Mouse (Mus musculus): ENCODE measurements around the gene Il1rl1. TPM values are rescaled to one million over a fixed set of nuclear protein-coding genes. Genes with fewer than 3 reads are reported as not detected.

The Il1rl1 gene
- 0.23 and 0.27 TPM in 2 replicates for polyA plus RNA-seq (2014; fragmentation: Nextera tagmentation; extraction: Ambion mirVana)

DNA sequence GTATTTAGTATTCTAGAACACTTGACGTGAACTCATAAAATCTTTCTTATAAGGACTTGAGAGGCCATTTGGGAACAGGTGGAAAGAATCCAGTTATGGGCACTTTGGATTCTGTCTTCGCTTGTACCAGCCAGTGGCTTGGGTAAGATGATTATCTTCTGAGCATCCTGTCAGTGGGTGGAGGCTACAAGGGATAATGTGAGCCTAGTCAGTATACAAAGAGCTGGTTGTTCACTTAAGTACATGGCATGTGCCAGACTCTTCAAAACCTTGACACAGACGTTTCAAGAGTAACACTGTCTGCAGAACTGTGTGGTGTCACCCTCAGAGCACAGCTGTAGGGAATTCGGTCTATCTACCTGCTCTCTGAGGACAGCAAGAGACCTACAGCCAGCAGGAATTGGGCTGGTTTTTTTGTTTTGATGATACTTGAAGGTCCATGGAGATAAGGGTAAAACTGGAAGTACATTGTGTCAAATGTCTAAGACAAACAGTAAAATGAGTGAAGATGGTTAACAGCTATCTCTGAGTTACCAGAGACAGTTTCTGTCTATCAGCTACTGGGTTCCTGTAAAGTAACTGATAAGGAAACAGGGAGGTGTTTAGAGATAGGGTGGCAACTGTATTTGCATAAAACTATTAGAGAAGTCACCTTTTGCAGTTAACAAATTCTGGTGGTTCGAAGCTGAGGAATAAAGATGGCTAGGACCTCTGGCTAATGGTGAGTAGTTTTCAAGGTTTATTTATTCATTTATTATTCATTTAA, at the start of gene Il1rl1:
Gene Il1rl1 (plus strand): TSS at position 661 of the 766 bp plus-strand sequence.
- ATAC-seq (ENCODE audit: low FRiP score, low TSS enrichment) = no peak
- H3K36me3 ChIP-seq (ENCODE audit: control insufficient read depth, insufficient read depth, low read length) = no peaks in the 10 kb centered on the region
- H3K9ac ChIP-seq (ENCODE audit: low read depth, low read length) = no peak within 1 kb of the TSS
- H3K4me1 ChIP-seq (ENCODE audit: control insufficient read depth, insufficient read depth, low read length) = no peaks in the 10 kb centered on the region
- H3K4me2 ChIP-seq (replicated peaks; ENCODE audit: low read depth, low read length) = no peak within 1 kb of the TSS
- H3K4me3 ChIP-seq (ENCODE audit: low read length) = no peak within 1 kb of the TSS
- no peaks in the 10 kb centered on the region for H3K27me3 ChIP-seq (ENCODE audit: control insufficient read depth, insufficient read depth, low read length)
- no peaks in the 10 kb centered on the region for H3K9me3 ChIP-seq (ENCODE audit: control insufficient read depth, low read length)
- WGBS = 80% methylated on average over 5 of the region's 5 CpGs
- no peak within 1 kb of the TSS for H3K27ac ChIP-seq (ENCODE audit: low read depth, low read length)

DNA sequence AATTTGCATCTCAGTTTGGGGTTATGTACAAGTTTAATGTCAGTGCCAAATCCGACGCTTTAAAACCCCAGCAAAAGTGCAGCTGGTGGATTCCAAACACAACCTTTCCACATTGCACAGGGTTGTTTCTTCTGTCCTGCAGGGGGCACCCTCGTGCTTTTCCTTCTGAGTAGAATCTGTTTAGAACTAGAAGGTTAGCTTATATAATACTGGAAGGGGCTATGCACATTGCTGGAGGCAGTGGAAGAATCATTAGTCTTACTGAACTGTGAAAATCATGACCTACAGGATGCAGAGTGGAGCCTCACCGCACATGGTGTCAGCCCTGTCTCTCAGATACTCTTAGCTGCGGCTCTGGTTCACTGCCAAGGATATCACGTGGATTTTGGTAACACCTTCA, 49.3 kb upstream of the Il1rl1 start:
- H3K9ac ChIP-seq (ENCODE audit: low read depth, low read length) = no peak overlapping the region
- no peaks in the 10 kb centered on the region for H3K27me3 ChIP-seq (ENCODE audit: control insufficient read depth, insufficient read depth, low read length)
- H3K36me3 ChIP-seq (ENCODE audit: control insufficient read depth, insufficient read depth, low read length) = no peaks in the 10 kb centered on the region
- H3K4me2 ChIP-seq (replicated peaks; ENCODE audit: low read depth, low read length) = no peak overlapping the region
- H3K27ac ChIP-seq (ENCODE audit: low read depth, low read length) = no peak overlapping the region
- H3K4me3 ChIP-seq (ENCODE audit: low read length) = no peak overlapping the region
- H3K4me1 ChIP-seq (ENCODE audit: control insufficient read depth, insufficient read depth, low read length) = no peaks in the 10 kb centered on the region
- WGBS = 56% methylated on average over 6 of the region's 6 CpGs
- no peak for ATAC-seq (ENCODE audit: low FRiP score, low TSS enrichment)
- H3K9me3 ChIP-seq (ENCODE audit: control insufficient read depth, low read length) = no peaks in the 10 kb centered on the region

DNA sequence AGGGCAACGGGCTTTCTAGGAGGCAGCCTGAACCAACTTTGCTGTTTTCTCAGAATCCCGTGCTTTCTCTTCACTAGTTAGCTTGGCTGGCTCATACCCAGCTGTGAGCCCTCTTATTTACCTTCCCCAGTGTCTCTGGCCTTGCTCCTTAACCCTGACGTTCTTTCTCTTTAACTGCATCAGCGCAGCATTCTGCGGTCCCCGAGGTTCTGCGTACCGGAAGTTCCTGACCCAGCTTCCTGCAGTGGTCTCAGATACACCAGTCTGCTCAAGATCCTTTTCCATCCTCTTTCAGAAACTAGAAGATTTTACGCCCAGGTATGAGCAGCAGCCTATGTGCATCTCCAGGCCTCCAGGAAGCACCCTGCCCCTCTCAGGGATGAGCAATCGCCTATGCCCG, 48.4 kb upstream of the Il1rl1 start:
- Histone ChIP-seq H3K36me3 (ENCODE audit: control insufficient read depth, insufficient read depth, low read length) (no peaks in the 10 kb centered on the region), H3K9me3 (ENCODE audit: control insufficient read depth, low read length) (no peaks in the 10 kb centered on the region), H3K9ac (ENCODE audit: low read depth, low read length) (no peak overlapping the region), H3K4me3 (ENCODE audit: low read length) (no peak overlapping the region), H3K4me2 (replicated peaks; ENCODE audit: low read depth, low read length) (no peak overlapping the region), H3K27me3 (ENCODE audit: control insufficient read depth, insufficient read depth, low read length) (no peaks in the 10 kb centered on the region), H3K27ac (ENCODE audit: low read depth, low read length) (no peak overlapping the region), H3K4me1 (ENCODE audit: control insufficient read depth, insufficient read depth, low read length) (no peaks in the 10 kb centered on the region)
- WGBS = 83% methylated on average over 11 of the region's 11 CpGs
- ATAC-seq (ENCODE audit: low FRiP score, low TSS enrichment) = no peak

DNA sequence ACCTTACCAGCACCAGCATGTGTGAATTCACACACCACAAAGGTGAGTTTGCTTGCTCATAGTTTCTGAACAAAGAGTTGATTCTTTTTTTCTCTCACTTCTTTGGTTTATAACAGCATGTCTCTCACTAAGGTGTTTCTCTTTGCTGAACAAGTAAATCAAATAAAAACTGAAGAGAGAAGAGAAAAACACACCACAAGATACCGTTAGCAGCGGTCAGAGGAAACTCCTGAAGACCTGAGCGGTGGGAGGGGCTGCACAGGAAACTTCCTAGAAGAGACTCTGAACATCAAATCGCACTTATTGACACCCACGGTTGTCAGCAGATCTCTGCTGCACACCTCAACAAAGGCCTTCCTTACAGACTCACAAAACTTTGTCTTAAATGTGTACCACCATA, 46.5 kb upstream of the Il1rl1 start:
- no peak for ATAC-seq (ENCODE audit: low FRiP score, low TSS enrichment)
- Histone ChIP-seq H3K27me3 (ENCODE audit: control insufficient read depth, insufficient read depth, low read length) (no peaks in the 10 kb centered on the region), H3K4me2 (replicated peaks; ENCODE audit: low read depth, low read length) (no peak overlapping the region), H3K36me3 (ENCODE audit: control insufficient read depth, insufficient read depth, low read length) (no peaks in the 10 kb centered on the region), H3K9ac (ENCODE audit: low read depth, low read length) (no peak overlapping the region), H3K4me1 (ENCODE audit: control insufficient read depth, insufficient read depth, low read length) (no peaks in the 10 kb centered on the region), H3K27ac (ENCODE audit: low read depth, low read length) (no peak overlapping the region), H3K9me3 (ENCODE audit: control insufficient read depth, low read length) (no peaks in the 10 kb centered on the region), H3K4me3 (ENCODE audit: low read length) (no peak overlapping the region)
- WGBS = 82% methylated on average over 5 of the region's 5 CpGs

DNA sequence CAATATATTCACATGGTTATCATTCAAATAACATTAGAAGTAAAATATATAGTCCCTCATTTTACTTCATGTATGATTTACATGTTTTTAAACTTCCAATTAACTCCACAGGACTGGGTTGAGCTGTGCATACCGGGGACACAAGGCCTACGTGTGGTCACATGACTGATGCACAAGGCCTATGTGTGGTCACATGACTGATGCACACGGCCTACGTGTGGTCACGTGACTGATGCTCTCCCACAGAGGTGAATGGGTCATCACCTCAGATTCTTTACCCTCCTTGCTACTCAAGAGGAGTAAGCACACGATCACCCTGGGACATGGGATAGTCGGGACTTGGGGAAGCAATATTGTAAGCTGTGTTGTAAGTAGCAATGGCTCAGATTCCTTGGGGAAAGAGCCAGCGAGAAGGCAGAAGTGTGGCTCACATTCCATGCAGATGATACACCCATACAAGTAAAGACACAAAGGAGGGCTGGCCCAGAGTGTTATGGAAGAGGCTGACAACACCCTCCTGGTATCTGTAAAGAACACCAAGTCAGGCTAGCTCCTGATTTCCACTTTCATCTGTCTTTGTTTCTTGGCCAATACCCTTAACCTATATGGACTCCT, 44.3 kb upstream of the Il1rl1 start:
- H3K27ac ChIP-seq (ENCODE audit: low read depth, low read length) = no peak overlapping the region
- WGBS = 91% methylated on average over 8 of the region's 8 CpGs

DNA sequence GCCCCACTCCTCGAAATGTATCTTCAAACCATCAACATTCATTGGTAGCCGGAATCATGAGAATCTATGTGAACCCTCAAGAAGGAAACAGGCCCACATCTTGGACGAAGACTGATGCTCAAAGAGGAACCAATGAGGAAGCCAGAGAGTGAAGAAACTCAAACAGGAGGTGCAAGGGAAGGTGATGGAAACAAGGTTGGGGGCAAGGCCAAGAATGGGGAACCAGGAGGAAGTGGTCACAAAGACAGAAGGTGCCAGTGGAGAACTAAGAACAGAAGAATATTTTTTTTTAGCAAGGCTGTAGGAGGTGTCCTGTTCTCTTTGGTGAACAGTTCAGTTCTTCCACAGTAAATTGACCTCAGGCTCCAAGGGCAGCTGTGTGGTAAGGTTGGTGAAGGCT, 38.0 kb upstream of the Il1rl1 start:
- no peaks in the 10 kb centered on the region for H3K36me3 ChIP-seq (ENCODE audit: control insufficient read depth, insufficient read depth, low read length)
- no peaks in the 10 kb centered on the region for H3K27me3 ChIP-seq (ENCODE audit: control insufficient read depth, insufficient read depth, low read length)
- H3K9me3 ChIP-seq (ENCODE audit: control insufficient read depth, low read length) = no peaks in the 10 kb centered on the region
- H3K27ac ChIP-seq (ENCODE audit: low read depth, low read length) = no peak overlapping the region
- H3K4me1 ChIP-seq (ENCODE audit: control insufficient read depth, insufficient read depth, low read length) = no peaks in the 10 kb centered on the region
- 90% methylated on average over 3 of the region's 3 CpGs for WGBS
- no peak overlapping the region for H3K9ac ChIP-seq (ENCODE audit: low read depth, low read length)
- no peak overlapping the region for H3K4me3 ChIP-seq (ENCODE audit: low read length)
- no peak for ATAC-seq (ENCODE audit: low FRiP score, low TSS enrichment)
- H3K4me2 ChIP-seq (replicated peaks; ENCODE audit: low read depth, low read length) = no peak overlapping the region

More for the DNA sequence above, 44.3 kb upstream of the Il1rl1 start:
- Histone ChIP-seq H3K27me3 (ENCODE audit: control insufficient read depth, insufficient read depth, low read length) (no peaks in the 10 kb centered on the region), H3K9ac (ENCODE audit: low read depth, low read length) (no peak overlapping the region), H3K4me3 (ENCODE audit: low read length) (no peak overlapping the region), H3K9me3 (ENCODE audit: control insufficient read depth, low read length) (no peaks in the 10 kb centered on the region), H3K36me3 (ENCODE audit: control insufficient read depth, insufficient read depth, low read length) (no peaks in the 10 kb centered on the region), H3K4me1 (ENCODE audit: control insufficient read depth, insufficient read depth, low read length) (no peaks in the 10 kb centered on the region), H3K4me2 (replicated peaks; ENCODE audit: low read depth, low read length) (no peak overlapping the region)
- no peak for ATAC-seq (ENCODE audit: low FRiP score, low TSS enrichment)

DNA sequence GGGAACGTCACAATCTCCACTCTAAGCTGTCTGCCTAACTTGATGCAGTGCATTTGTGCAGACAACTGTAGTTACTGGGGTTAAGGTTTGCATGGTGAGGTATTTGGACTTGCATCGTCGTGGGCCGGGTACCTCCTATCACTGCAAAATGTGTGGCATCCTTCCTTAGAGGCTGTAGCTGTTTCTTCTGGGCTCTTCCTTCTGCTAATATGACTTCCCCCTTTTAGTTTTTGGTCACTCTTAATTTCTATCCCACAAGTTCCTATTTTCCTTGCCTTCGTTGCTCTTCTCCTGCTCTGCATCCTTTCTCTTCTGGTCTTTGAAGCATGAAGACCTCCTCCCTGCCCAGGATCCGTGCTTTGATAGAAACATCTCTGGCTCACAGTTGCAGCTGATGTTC, 36.8 kb upstream of the Il1rl1 start:
- ATAC-seq (ENCODE audit: low FRiP score, low TSS enrichment) = no peak
- H3K9ac ChIP-seq (ENCODE audit: low read depth, low read length) = no peak overlapping the region
- H3K27ac ChIP-seq (ENCODE audit: low read depth, low read length) = no peak overlapping the region
- H3K4me1 ChIP-seq (ENCODE audit: control insufficient read depth, insufficient read depth, low read length) = no peaks in the 10 kb centered on the region
- 84% methylated on average over 6 of the region's 6 CpGs for WGBS
- H3K4me3 ChIP-seq (ENCODE audit: low read length) = no peak overlapping the region
- H3K27me3 ChIP-seq (ENCODE audit: control insufficient read depth, insufficient read depth, low read length) = no peaks in the 10 kb centered on the region
- H3K4me2 ChIP-seq (replicated peaks; ENCODE audit: low read depth, low read length) = no peak overlapping the region
- H3K9me3 ChIP-seq (ENCODE audit: control insufficient read depth, low read length) = no peaks in the 10 kb centered on the region
- no peaks in the 10 kb centered on the region for H3K36me3 ChIP-seq (ENCODE audit: control insufficient read depth, insufficient read depth, low read length)

DNA sequence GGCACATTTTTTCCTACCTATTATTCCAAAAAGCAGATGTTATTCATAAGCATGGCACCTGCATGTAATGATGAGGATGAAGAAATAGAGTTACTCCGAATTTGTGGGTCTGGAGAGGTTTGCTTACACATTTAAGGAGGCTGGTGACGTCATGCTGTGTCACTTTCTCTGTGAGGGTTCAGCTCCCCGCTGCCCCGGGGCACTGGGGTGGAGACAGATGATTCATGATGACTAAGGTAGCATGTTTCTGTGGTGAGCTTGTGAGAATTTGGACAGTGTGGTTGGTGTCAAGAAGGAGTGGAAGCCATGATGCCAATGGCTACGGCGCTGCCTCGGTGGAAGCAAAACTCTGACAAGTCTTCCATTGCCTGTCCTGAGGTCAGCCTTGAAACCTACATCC, 36.2 kb upstream of the Il1rl1 start:
- Histone ChIP-seq H3K36me3 (ENCODE audit: control insufficient read depth, insufficient read depth, low read length) (no peaks in the 10 kb centered on the region), H3K9me3 (ENCODE audit: control insufficient read depth, low read length) (no peaks in the 10 kb centered on the region), H3K4me2 (replicated peaks; ENCODE audit: low read depth, low read length) (no peak overlapping the region), H3K4me3 (ENCODE audit: low read length) (no peak overlapping the region), H3K4me1 (ENCODE audit: control insufficient read depth, insufficient read depth, low read length) (no peaks in the 10 kb centered on the region), H3K27me3 (ENCODE audit: control insufficient read depth, insufficient read depth, low read length) (no peaks in the 10 kb centered on the region), H3K27ac (ENCODE audit: low read depth, low read length) (no peak overlapping the region), H3K9ac (ENCODE audit: low read depth, low read length) (no peak overlapping the region)
- WGBS = 86% methylated on average over 7 of the region's 7 CpGs
- ATAC-seq (ENCODE audit: low FRiP score, low TSS enrichment) = no peak

DNA sequence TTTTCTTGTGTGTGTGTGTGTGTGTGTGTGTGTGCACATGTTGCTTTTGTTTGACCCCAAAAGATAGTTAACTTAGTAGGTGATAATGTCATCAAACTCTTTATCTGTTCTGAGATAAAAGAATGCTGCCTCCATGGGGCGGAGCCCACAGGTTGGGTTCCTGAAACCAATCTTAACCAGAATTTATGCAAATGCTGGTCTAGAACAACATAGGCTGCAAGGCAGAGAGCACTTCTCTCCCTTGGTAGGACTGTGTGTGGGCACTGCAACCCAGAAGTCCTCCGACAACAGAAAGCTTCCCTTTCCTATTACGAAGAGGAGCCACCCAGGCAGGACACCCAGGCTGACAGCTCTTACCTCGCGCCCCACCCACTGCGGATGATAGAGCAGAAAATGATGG, 29.7 kb upstream of the Il1rl1 start:
- H3K4me2 ChIP-seq (replicated peaks; ENCODE audit: low read depth, low read length) = no peak overlapping the region
- H3K4me1 ChIP-seq (ENCODE audit: control insufficient read depth, insufficient read depth, low read length) = no peaks in the 10 kb centered on the region
- no peaks in the 10 kb centered on the region for H3K9me3 ChIP-seq (ENCODE audit: control insufficient read depth, low read length)
- no peak overlapping the region for H3K9ac ChIP-seq (ENCODE audit: low read depth, low read length)
- no peak overlapping the region for H3K27ac ChIP-seq (ENCODE audit: low read depth, low read length)
- H3K4me3 ChIP-seq (ENCODE audit: low read length) = no peak overlapping the region
- H3K36me3 ChIP-seq (ENCODE audit: control insufficient read depth, insufficient read depth, low read length) = no peaks in the 10 kb centered on the region
- no peak for ATAC-seq (ENCODE audit: low FRiP score, low TSS enrichment)
- H3K27me3 ChIP-seq (ENCODE audit: control insufficient read depth, insufficient read depth, low read length) = no peaks in the 10 kb centered on the region
- 92% methylated on average over 6 of the region's 6 CpGs for WGBS
